8 mouse cellular contexts compared by ENCODE assay signal in genomic region chr12:67059136-67060014, GRCm38 (mm10).
A peak's percentile ranks its signal among the peaks of the same experiment; 100 is the strongest.
DNase-seq lines count a peak whose midpoint lies in the region; ATAC-seq and TF ChIP-seq lines count a peak whose summit lies in the region.

No protein-coding gene starts in this region.

- WGBS in heart, embryonic 16.5 days: 62% methylated on average over 19 of the region's 19 CpGs
- WGBS in forebrain, embryonic 14.5 days: 74% methylated on average over 19 of the region's 19 CpGs
- 52% methylated on average over 19 of the region's 19 CpGs for WGBS in heart, adult 2 months

- H3K4me2 ChIP-seq in heart, embryonic 16.5 days (ENCODE audit: low read depth, low read length): no peak overlapping the region
- H3K4me2 ChIP-seq in forebrain, embryonic 14.5 days (ENCODE audit: low read length): no peak overlapping the region

- no peak overlapping the region for H3K9ac ChIP-seq in heart, embryonic 16.5 days (ENCODE audit: low read length)
- no peak overlapping the region for H3K9ac ChIP-seq in forebrain, embryonic 14.5 days (ENCODE audit: low read length)
- no peak overlapping the region for H3K9ac ChIP-seq in heart, adult 2 months (ENCODE audit: low read depth, low read length)

- DNase-seq in heart, postnatal 14 days: no peak
- DNase-seq in NIH3T3 (ENCODE audit: low read depth): peak; percentile 44
- DNase-seq in forebrain, embryonic 14.5 days (ENCODE audit: low spot score): no peak
- DNase-seq in liver: peak; percentile 9
- DNase-seq in splenic B cell, adult 2 months (ENCODE audit: low read depth, low spot score): peak; percentile 51
- DNase-seq in heart, adult 2 months: no peak
- no peak for DNase-seq in left cerebral cortex, adult 11 months (ENCODE audit: low spot score)

- no peak for TF ChIP-seq CTCF in heart, adult 2 months (IDR thresholded peaks at IDR 0.05)

- peak; percentile 97 for ATAC-seq in heart, embryonic 16.5 days (replicated peaks; ENCODE audit: extremely low read depth, insufficient read depth, low FRiP score)
- peak; percentile 82 for ATAC-seq in forebrain, embryonic 14.5 days

- peaks cover 7% of the 10 kb centered on the region for H3K9me3 ChIP-seq in heart, embryonic 16.5 days (replicated peaks; ENCODE audit: control insufficient read depth, low read length)
- H3K9me3 ChIP-seq in forebrain, embryonic 14.5 days (replicated peaks; ENCODE audit: control insufficient read depth, low read length): peaks cover 8% of the 10 kb centered on the region

- no peak for TF ChIP-seq POLR2A in heart, adult 2 months (IDR thresholded peaks at IDR 0.05; ENCODE audit: insufficient read depth, low read depth, low read length)

- TF ChIP-seq EP300 in heart, adult 2 months (IDR thresholded peaks at IDR 0.05; ENCODE audit: insufficient read depth, low read depth, low read length): no peak

- no peak overlapping the region for H3K27ac ChIP-seq in heart, embryonic 16.5 days (ENCODE audit: low read length)
- no peak overlapping the region for H3K27ac ChIP-seq in forebrain, embryonic 14.5 days (ENCODE audit: low read depth, low read length)
- H3K27ac ChIP-seq in heart, adult 2 months: no peak overlapping the region

- no peaks in the 10 kb centered on the region for H3K4me1 ChIP-seq in heart, embryonic 16.5 days (ENCODE audit: control insufficient read depth, insufficient read depth, low read length)
- H3K4me1 ChIP-seq in forebrain, embryonic 14.5 days (ENCODE audit: control insufficient read depth, insufficient read depth, low read length): no peaks in the 10 kb centered on the region
- H3K4me1 ChIP-seq in heart, adult 2 months (ENCODE audit: control insufficient read depth, insufficient read depth, low read length): no peaks in the 10 kb centered on the region

- no peak overlapping the region for H3K4me3 ChIP-seq in heart, embryonic 16.5 days (ENCODE audit: low read length)
- no peak overlapping the region for H3K4me3 ChIP-seq in forebrain, embryonic 14.5 days (ENCODE audit: low read depth, low read length)
- H3K4me3 ChIP-seq in heart, adult 2 months: no peak overlapping the region

- H3K79me2 ChIP-seq in heart, adult 2 months (replicated peaks; ENCODE audit: control insufficient read depth, insufficient read depth, low read length): no peaks in the 10 kb centered on the region

- H3K27me3 ChIP-seq in heart, embryonic 16.5 days (ENCODE audit: control insufficient read depth, insufficient read depth, low read length): no peaks in the 10 kb centered on the region
- no peaks in the 10 kb centered on the region for H3K27me3 ChIP-seq in forebrain, embryonic 14.5 days (replicated peaks; ENCODE audit: control insufficient read depth, insufficient read depth, low read length)
- H3K27me3 ChIP-seq in splenic B cell, adult 2 months (ENCODE audit: control insufficient read depth, insufficient read depth, low read length, poor library complexity, severe bottlenecking): no peaks in the 10 kb centered on the region
- no peaks in the 10 kb centered on the region for H3K27me3 ChIP-seq in heart, adult 2 months (ENCODE audit: control insufficient read depth, insufficient read depth, low read length)

- intact Hi-C loops in heart, postnatal 14 days (cut with DNase I): no loop called here
- intact Hi-C loops in heart, adult 2 months (cut with DNase I): no loop called here

- no peaks in the 10 kb centered on the region for H3K36me3 ChIP-seq in heart, embryonic 16.5 days (ENCODE audit: control insufficient read depth, insufficient read depth)
- no peaks in the 10 kb centered on the region for H3K36me3 ChIP-seq in forebrain, embryonic 14.5 days (ENCODE audit: control insufficient read depth, insufficient read depth, low read length)
- H3K36me3 ChIP-seq in splenic B cell, adult 2 months (ENCODE audit: control insufficient read depth, insufficient read depth, low read length, poor library complexity, severe bottlenecking): no peaks in the 10 kb centered on the region
- H3K36me3 ChIP-seq in heart, adult 2 months (ENCODE audit: control insufficient read depth, insufficient read depth, low read length): no peaks in the 10 kb centered on the region

Comparison
In these comparisons a context has a peak if more than half of its experiments do, and no peak if none do; other contexts are left out.
1. DNase-seq: peak in NIH3T3 (single experiment), liver (single experiment) and splenic B cell, adult 2 months (single experiment); none in heart, postnatal 14 days (0 of 2), forebrain, embryonic 14.5 days (single experiment), heart, adult 2 months (0 of 2) and left cerebral cortex, adult 11 months (single experiment).